Mouse (Mus musculus) stomach, postnatal 0 days (tissue): ENCODE measurements at regions not wholly inside any gene's neighbourhood (a gene's known extent, or its start where the extent isn't known, plus 50 kb on each side); places are given as distances from the start of the nearest gene placed in this dataset.

Source experiments
- ATAC-seq: fragments of 200-750 bp; cut with Nextera tagmentation; 2 replicates; pipeline ENCODE4 v1.8.0; 2017; ENCODE audit not compliant: low FRiP score, low TSS enrichment
- DNase-seq: peaks from one replicate; pipeline ENCODE4 v3.0.0-alpha.2; 2016; ENCODE audit warnings: low spot score
- H3K27ac ChIP-seq: fragments of 300-500 bp; sonication (generic); replicated peaks from 2 replicates; pipeline ENCODE4 v1.5.1; 2014; ENCODE audit warnings: mild to moderate bottlenecking, control low read depth
- H3K27me3 ChIP-seq: fragments of 300-500 bp; sonication (generic); 2 replicates; pipeline ENCODE4 v1.6.1; 2014; ENCODE audit warnings: low read length; ENCODE audit not compliant: control insufficient read depth, insufficient read depth
- H3K36me3 ChIP-seq: fragments of 300-500 bp; sonication (generic); 2 replicates; pipeline ENCODE4 v1.6.1; 2014; ENCODE audit warnings: low read length, mixed read lengths; ENCODE audit not compliant: control insufficient read depth, insufficient read depth
- H3K4me1 ChIP-seq: fragments of 300-500 bp; sonication (generic); replicated peaks from 2 replicates; pipeline ENCODE4 v1.6.1; 2014; ENCODE audit warnings: antibody characterized with exemption; ENCODE audit not compliant: control insufficient read depth, insufficient read depth
- H3K4me2 ChIP-seq: fragments of 300-500 bp; sonication (generic); replicated peaks from 2 replicates; pipeline ENCODE4 v1.6.1; 2014; ENCODE audit warnings: low read depth, mild to moderate bottlenecking, control low read depth, moderate library complexity
- H3K4me3 ChIP-seq: fragments of 300-500 bp; sonication (generic); 2 replicates; pipeline ENCODE4 v1.5.1; 2014; ENCODE audit warnings: low read depth, low read length, control low read depth
- H3K9ac ChIP-seq: fragments of 300-500 bp; sonication (generic); 2 replicates; pipeline ENCODE4 v1.6.1; 2014; ENCODE audit warnings: mild to moderate bottlenecking, low read length, control low read depth, mixed read lengths
- H3K9me3 ChIP-seq: fragments of 300-500 bp; sonication (generic); 2 replicates; pipeline ENCODE4 v1.6.1; 2016; ENCODE audit warnings: low read length; ENCODE audit not compliant: control insufficient read depth
- CTCF ChIP-seq: IDR thresholded peaks from 2 replicates; pipeline ENCODE4 v1.5.1; 2016; ENCODE audit warnings: antibody characterized with exemption, low read depth, mild to moderate bottlenecking, moderate library complexity
- EP300 ChIP-seq: optimal IDR thresholded peaks from 2 replicates; pipeline ENCODE3; 2016; ENCODE audit warnings: antibody characterized with exemption
- WGBS: fragments of 180-500 bp; shearing (Covaris S2); extraction: QIAGEN DNeasy Blood & Tissue Kit; methylation state at CpG from one replicate; pipeline ENCODE4 v1.1.7; 2014; 5-methylcytosine and 5-hydroxymethylcytosine counted together

DNA sequence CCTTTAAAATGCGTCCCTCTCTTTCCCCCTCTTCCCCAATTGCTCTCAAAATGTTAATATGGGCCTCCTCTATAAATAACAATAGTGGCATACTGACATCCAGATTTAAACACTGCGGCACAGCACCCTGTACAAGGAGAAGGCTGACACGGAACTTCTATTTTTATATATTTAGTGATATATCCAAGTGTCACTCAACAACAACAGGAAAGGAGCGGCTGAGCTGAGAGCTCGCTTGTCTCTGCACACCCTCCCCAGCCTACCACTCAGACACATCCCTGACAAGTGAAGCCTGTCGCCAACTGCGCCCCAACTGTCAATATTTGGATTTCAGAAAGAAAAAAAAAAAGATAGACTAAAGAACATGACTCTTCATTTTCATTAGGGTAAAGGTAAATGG lies 282.2 kb downstream of the Nuf2 start:
- H3K4me2 ChIP-seq: no peak overlapping the region
- no peak for ATAC-seq
- no peak overlapping the region for H3K27ac ChIP-seq
- no peaks in the 10 kb centered on the region for H3K36me3 ChIP-seq
- no peak for DNase-seq
- no peak for TF ChIP-seq EP300
- no peak for TF ChIP-seq CTCF
- H3K27me3 ChIP-seq: no peaks in the 10 kb centered on the region
- H3K4me1 ChIP-seq: no peaks in the 10 kb centered on the region
- no peaks in the 10 kb centered on the region for H3K9me3 ChIP-seq
- H3K9ac ChIP-seq: no peak overlapping the region
- no peak overlapping the region for H3K4me3 ChIP-seq
- WGBS: 61% methylated on average over 7 of the region's 7 CpGs

DNA sequence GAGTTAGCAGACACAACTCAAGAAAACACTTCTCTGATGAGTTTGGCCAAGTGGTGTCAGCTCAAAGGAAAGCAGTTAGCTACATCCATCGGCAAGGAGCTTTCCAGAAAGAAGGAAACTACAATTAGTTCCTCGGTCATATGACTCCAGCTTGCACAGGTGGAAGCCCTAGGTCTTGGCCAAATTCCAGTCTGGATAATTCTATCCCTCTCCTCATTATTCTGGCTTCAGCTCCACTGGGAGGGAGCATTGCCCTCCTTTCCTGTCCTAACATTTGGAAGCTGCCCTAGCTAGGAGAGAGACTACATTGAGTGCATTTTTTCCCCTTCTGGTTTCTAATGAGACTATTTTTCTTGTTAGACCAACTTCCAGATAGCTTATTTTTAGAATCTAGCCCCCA lies 290.9 kb downstream of the Nuf2 start:
- Histone ChIP-seq H3K9me3 (no peaks in the 10 kb centered on the region), H3K27ac (no peak overlapping the region), H3K9ac (no peak overlapping the region), H3K27me3 (no peaks in the 10 kb centered on the region), H3K4me3 (no peak overlapping the region), H3K4me1 (no peaks in the 10 kb centered on the region), H3K4me2 (no peak overlapping the region), H3K36me3 (no peaks in the 10 kb centered on the region)
- 73% methylated on average over 2 of the region's 2 CpGs for WGBS
- no peak for DNase-seq
- no peak for TF ChIP-seq EP300
- TF ChIP-seq CTCF: no peak
- no peak for ATAC-seq

DNA sequence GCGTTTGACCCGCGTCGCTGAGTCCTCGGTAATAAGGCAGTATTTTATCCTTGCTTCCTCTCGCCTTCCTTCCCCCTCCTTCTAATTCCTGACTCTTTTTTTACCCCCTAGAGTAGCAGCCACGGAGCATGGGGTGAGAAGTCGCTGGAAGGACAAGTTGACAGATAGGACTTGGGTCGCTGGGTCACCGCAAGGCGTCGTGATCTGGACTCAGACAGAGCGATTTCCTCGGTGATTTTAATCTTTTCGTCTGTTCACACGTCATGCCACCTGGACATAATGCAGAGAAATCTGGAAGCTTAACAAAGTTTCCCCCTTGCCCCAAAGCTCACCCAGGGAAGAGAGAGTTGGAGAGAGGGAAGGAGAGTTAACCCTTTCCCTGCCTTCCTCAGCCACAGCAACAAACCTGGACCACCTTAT lies 292.6 kb downstream of the Nuf2 start:
- Histone ChIP-seq H3K9me3 (no peaks in the 10 kb centered on the region), H3K36me3 (no peaks in the 10 kb centered on the region), H3K27ac (no peak overlapping the region), H3K9ac (no peak overlapping the region), H3K4me1 (no peaks in the 10 kb centered on the region), H3K4me2 (peak overlapping the region; percentile 21), H3K27me3 (no peaks in the 10 kb centered on the region), H3K4me3 (no peak overlapping the region)
- DNase-seq (no peak), ATAC-seq (no peak)
- TF ChIP-seq CTCF (no peak), EP300 (no peak)
- WGBS: 10% methylated on average over 16 of the region's 16 CpGs

DNA sequence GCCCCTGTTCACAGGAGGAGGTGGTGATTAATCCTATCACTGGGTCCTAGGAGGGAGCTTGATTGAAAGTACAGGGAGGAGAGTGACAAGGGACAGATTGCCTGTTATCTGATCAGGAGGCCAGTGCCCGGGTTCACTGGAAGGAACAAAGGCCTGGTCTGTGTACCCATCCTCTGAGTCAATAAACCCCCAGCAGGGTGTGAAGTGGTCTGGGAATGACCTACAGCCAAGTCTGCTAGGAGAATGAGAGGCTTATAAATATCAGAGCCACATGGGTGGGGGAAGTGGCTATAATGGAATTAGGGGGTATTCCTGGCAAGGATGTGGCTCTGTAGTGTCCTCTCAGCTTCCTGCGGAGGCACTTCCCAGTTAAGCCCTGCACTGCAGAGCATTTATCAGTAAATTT lies 296.0 kb downstream of the Nuf2 start:
- Histone ChIP-seq H3K9me3 (no peaks in the 10 kb centered on the region), H3K27ac (no peak overlapping the region), H3K4me2 (no peak overlapping the region), H3K36me3 (no peaks in the 10 kb centered on the region), H3K9ac (no peak overlapping the region), H3K27me3 (no peaks in the 10 kb centered on the region), H3K4me3 (no peak overlapping the region), H3K4me1 (no peaks in the 10 kb centered on the region)
- TF ChIP-seq CTCF (no peak), EP300 (no peak)
- DNase-seq (no peak), ATAC-seq (no peak)
- WGBS: 38% methylated on average over 2 of the region's 2 CpGs

DNA sequence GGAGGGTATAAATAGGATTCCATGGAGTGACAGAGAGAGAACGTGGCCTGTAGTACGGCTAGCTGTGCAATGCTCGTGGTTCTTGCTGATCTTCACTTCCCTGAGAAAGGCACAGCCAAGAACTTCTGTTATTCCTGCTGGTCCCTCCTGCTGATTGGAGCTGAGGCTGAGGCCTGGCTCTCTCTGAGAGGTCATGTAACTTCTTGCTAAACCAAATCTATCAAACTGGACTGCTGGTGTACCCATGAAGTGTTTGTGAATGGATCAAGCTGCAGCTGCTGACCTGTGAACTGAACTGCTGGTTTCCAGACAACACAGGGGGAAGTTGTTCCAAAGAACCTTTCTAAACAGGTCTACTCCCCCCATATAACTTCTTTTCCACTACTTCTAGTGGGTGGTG lies 297.9 kb downstream of the Nuf2 start:
- no peak for DNase-seq
- Histone ChIP-seq H3K9ac (no peak overlapping the region), H3K36me3 (no peaks in the 10 kb centered on the region), H3K4me2 (no peak overlapping the region), H3K27ac (no peak overlapping the region), H3K4me3 (no peak overlapping the region), H3K4me1 (no peaks in the 10 kb centered on the region), H3K27me3 (no peaks in the 10 kb centered on the region), H3K9me3 (no peaks in the 10 kb centered on the region)
- WGBS: 77% methylated on average over 3 of the region's 3 CpGs
- no peak for ATAC-seq
- TF ChIP-seq EP300 (no peak), CTCF (no peak)

DNA sequence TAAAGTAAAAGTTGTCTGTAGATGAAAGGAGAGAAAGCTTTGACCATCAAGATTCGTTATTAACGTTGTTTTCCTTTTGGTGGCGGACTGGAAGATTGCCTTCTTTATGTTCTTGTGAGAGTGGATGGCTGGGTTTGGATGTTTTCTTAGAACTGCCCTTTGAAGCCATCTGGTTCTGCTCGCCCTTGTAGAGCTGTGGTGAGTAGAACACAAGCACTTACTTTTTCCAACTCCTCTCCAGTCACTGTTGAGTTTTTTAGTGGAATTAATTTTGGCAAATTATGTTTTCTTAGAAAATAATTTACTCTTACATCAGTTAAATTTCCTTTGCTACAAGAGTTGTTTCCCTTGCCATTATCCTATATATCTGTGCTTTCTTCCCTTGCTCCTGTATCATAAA lies 301.2 kb downstream of the Nuf2 start:
- no peak for ATAC-seq
- Histone ChIP-seq H3K4me2 (no peak overlapping the region), H3K4me1 (no peaks in the 10 kb centered on the region), H3K36me3 (no peaks in the 10 kb centered on the region), H3K9me3 (no peaks in the 10 kb centered on the region), H3K27ac (no peak overlapping the region), H3K4me3 (no peak overlapping the region), H3K9ac (no peak overlapping the region), H3K27me3 (no peaks in the 10 kb centered on the region)
- TF ChIP-seq EP300 (no peak), CTCF (no peak)
- no peak for DNase-seq
- WGBS: 57% methylated on average over 4 of the region's 4 CpGs
